Comparison of ENCODE assay signal across 12 mouse cellular contexts in the genomic region with DNA sequence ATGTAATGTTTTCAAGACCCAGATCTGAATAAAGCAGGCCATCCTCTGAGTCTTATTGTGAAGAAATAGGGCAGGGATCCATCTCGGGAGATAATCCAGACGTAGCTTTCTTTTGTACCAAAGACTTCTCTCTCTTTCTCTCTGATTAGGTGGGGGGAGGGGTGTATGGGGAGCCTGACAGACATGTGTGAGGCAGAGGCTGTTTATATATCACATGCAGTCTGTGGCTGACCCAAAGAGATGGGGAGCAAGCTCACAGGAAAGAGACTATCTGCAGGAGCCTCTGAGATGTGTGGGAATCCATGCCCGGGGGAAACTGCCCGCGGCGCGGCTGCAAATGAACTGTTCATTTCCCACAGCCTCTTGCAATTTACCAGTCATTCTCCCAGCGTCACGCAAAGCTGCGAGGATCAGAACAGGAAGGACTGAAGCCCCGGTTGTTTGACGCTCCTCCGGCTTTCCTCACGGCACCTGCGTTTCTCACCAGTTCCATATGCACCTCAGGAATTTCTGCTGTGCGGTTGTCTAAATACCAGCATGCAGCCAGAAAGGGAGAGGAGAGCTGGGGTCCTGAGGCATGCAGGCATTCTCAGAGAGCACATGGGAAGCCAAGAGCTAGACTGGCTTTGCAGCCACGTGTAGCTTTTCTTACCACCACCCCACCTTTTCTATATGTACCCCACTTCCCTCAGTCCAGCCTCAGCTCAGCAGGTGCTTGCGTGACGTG.
A peak's percentile ranks its signal among the peaks of the same experiment; 100 is the strongest.
DNase-seq lines count a peak whose midpoint lies in the region; ATAC-seq and TF ChIP-seq lines count a peak whose summit lies in the region.
"Had no signal": no experiment of that assay in that cellular context is flagged by ENCODE, and none has a peak within 500 bp of the region (broad histone marks: within the 10 kb centered on the region; RNA-seq: fewer than 3 reads in every experiment).

No protein-coding gene starts in this region.

- no peak for TF ChIP-seq CTCF in lung, embryonic 14.5 days (IDR thresholded peaks at IDR 0.05; ENCODE audit: low read depth)

- no peaks in the 10 kb centered on the region for H3K27me3 ChIP-seq in lung, embryonic 14.5 days (ENCODE audit: insufficient read depth, low read length)
- H3K27me3 ChIP-seq in forebrain, embryonic 15.5 days, result no peaks in the 10 kb centered on the region
- H3K27me3 ChIP-seq in limb, embryonic 13.5 days, result 0 out of 2 replicates have a peak, but pooled peaks cover 3% of the 10 kb centered on the region
- H3K27me3 ChIP-seq in stomach, embryonic 14.5 days (ENCODE audit: control insufficient read depth, insufficient read depth, low read length), result no peaks in the 10 kb centered on the region

- no peak overlapping the region for H3K27ac ChIP-seq in lung, embryonic 14.5 days (ENCODE audit: low read depth)
- H3K27ac ChIP-seq in forebrain, embryonic 15.5 days (replicated peaks), result 0 out of 2 replicates have a peak overlapping the region, but pooled peaks have one; percentile 7
- no peak overlapping the region for H3K27ac ChIP-seq in limb, embryonic 13.5 days
- H3K27ac ChIP-seq in stomach, embryonic 14.5 days (ENCODE audit: low read length), result no peak overlapping the region

- H3K36me3 ChIP-seq in lung, embryonic 14.5 days (ENCODE audit: insufficient read depth), result no peaks in the 10 kb centered on the region
- no peaks in the 10 kb centered on the region for H3K36me3 ChIP-seq in forebrain, embryonic 15.5 days
- no peaks in the 10 kb centered on the region for H3K36me3 ChIP-seq in limb, embryonic 13.5 days
- no peaks in the 10 kb centered on the region for H3K36me3 ChIP-seq in stomach, embryonic 14.5 days (ENCODE audit: control insufficient read depth, insufficient read depth, low read length)

- no peaks in the 10 kb centered on the region for H3K9me3 ChIP-seq in lung, embryonic 14.5 days (ENCODE audit: low read depth, low read length)
- no peaks in the 10 kb centered on the region for H3K9me3 ChIP-seq in forebrain, embryonic 15.5 days
- H3K9me3 ChIP-seq in limb, embryonic 13.5 days, result no peaks in the 10 kb centered on the region
- no peaks in the 10 kb centered on the region for H3K9me3 ChIP-seq in stomach, embryonic 14.5 days (ENCODE audit: control insufficient read depth, low read depth, low read length)

- 29% methylated on average over 19 of the region's 19 CpGs for WGBS in lung, embryonic 14.5 days
- WGBS in forebrain, embryonic 15.5 days, result 55% methylated on average over 19 of the region's 19 CpGs
- 50% methylated on average over 19 of the region's 19 CpGs for WGBS in limb, embryonic 13.5 days
- WGBS in stomach, embryonic 14.5 days, result 40% methylated on average over 19 of the region's 19 CpGs

- peaks cover 4% of the 10 kb centered on the region; the same call in 1 of the 2 replicates for H3K4me1 ChIP-seq in lung, embryonic 14.5 days (ENCODE audit: insufficient read depth)
- peaks cover 9% of the 10 kb centered on the region; the same call in 1 of the 2 replicates for H3K4me1 ChIP-seq in forebrain, embryonic 15.5 days
- H3K4me1 ChIP-seq in limb, embryonic 13.5 days, result peaks cover 44% of the 10 kb centered on the region
- H3K4me1 ChIP-seq in stomach, embryonic 14.5 days (ENCODE audit: control insufficient read depth, insufficient read depth, low read length), result peaks cover 8% of the 10 kb centered on the region; the same call in 1 of the 2 replicates

- ATAC-seq in lung, embryonic 14.5 days (ENCODE audit: insufficient read depth), result peak; percentile 33; the same call in 1 of the 2 replicates
- peak; percentile 53; the same call in 1 of the 2 replicates for ATAC-seq in forebrain, embryonic 15.5 days (replicated peaks)
- ATAC-seq in limb, embryonic 13.5 days (ENCODE audit: low FRiP score, low read depth), result peak; percentile 38; the same call in 1 of the 2 replicates
- 0 out of 2 replicates have a peak, but pooled peaks have one; percentile 8 for ATAC-seq in stomach, embryonic 14.5 days (ENCODE audit: insufficient number of reproducible peaks, insufficient read depth, low FRiP score, low read depth)
- ATAC-seq: activated CD4-positive, CD25-positive, alpha-beta regulatory T cell, adult 4 months; inflammation-experienced regulatory T-cells, adult 6 months; lung, postnatal 0 days had no signal

- H3K9ac ChIP-seq in lung, embryonic 14.5 days, result no peak overlapping the region
- H3K9ac ChIP-seq in forebrain, embryonic 15.5 days (replicated peaks), result no peak overlapping the region
- H3K9ac ChIP-seq in limb, embryonic 13.5 days, result no peak overlapping the region; the same call in 1 of the 2 replicates
- no peak overlapping the region for H3K9ac ChIP-seq in stomach, embryonic 14.5 days (replicated peaks; ENCODE audit: low read depth, low read length)

- DNase-seq in lung, embryonic 14.5 days, result peak; percentile 17
- no peak for DNase-seq in lung, postnatal 25 days (ENCODE audit: low spot score)
- no peak for DNase-seq in adipocyte (ENCODE audit: low spot score)
- DNase-seq in gastrocnemius, adult 18-20 months (ENCODE audit: low spot score), result no peak
- DNase-seq in frontal cortex, adult 2 months (ENCODE audit: extremely low spot score in 1 of 2, low spot score in 1 of 2), result no peak
- DNase-seq: cerebellum, adult 11-12 months had no signal

- no peak overlapping the region for H3K4me2 ChIP-seq in lung, embryonic 14.5 days
- no peak overlapping the region for H3K4me2 ChIP-seq in forebrain, embryonic 15.5 days (replicated peaks)
- peak overlapping the region; percentile 45 for H3K4me2 ChIP-seq in limb, embryonic 13.5 days (replicated peaks)
- H3K4me2 ChIP-seq in stomach, embryonic 14.5 days (replicated peaks; ENCODE audit: low read depth, low read length), result 0 out of 2 replicates have a peak overlapping the region, but pooled peaks have one; percentile 7

- no peak overlapping the region for H3K4me3 ChIP-seq in lung, embryonic 14.5 days (ENCODE audit: low read depth, low read length)
- H3K4me3 ChIP-seq in forebrain, embryonic 15.5 days, result no peak overlapping the region
- H3K4me3 ChIP-seq in limb, embryonic 13.5 days, result no peak overlapping the region
- H3K4me3 ChIP-seq in stomach, embryonic 14.5 days (ENCODE audit: low read depth, low read length), result no peak overlapping the region

Comparison
In these comparisons a context has a peak if more than half of its experiments do, and no peak if none do; other contexts are left out.
1. H3K4me2 ChIP-seq: peak in limb, embryonic 13.5 days (single experiment) and stomach, embryonic 14.5 days (single experiment); none in lung, embryonic 14.5 days (single experiment) and forebrain, embryonic 15.5 days (single experiment).
2. Peak in every context shown above with its lines, with median percentiles within 50 percentile points of each other: ATAC-seq.